Comparison of ENCODE assay signal across 8 mouse cellular contexts in genomic region chr17:56715914-56716654, GRCm38 (mm10). TPM values are rescaled to one million over a fixed set of nuclear protein-coding genes. Genes with fewer than 3 reads are reported as not detected.
DNase-seq lines count a peak whose midpoint lies in the region; ATAC-seq and TF ChIP-seq lines count a peak whose summit lies in the region.

No protein-coding gene starts in this region.

- DNase-seq in layer of hippocampus, adult 2 months (ENCODE audit: low spot score in 2 of 2) = no peak
- DNase-seq in layer of hippocampus, postnatal 25 days (ENCODE audit: extremely low spot score in 1 of 2, low spot score in 1 of 2) = no peak
- DNase-seq in hindbrain, embryonic 14.5 days (ENCODE audit: low spot score) = peak; percentile 32
- no peak for DNase-seq in urinary bladder, postnatal 36 days (ENCODE audit: low spot score in 2 of 2)
- DNase-seq in gastrocnemius, postnatal 36 days = no peak
- DNase-seq in testis, postnatal 14 days (ENCODE audit: low spot score) = no peak

- H3K9me3 ChIP-seq in hindbrain, embryonic 14.5 days (ENCODE audit: control insufficient read depth, low read length) = no peaks in the 10 kb centered on the region
- no peaks in the 10 kb centered on the region for H3K9me3 ChIP-seq in midbrain, embryonic 15.5 days

- TF ChIP-seq POLR2A in cortical plate, adult 2 months (IDR thresholded peaks at IDR 0.05; ENCODE audit: extremely low read depth, insufficient read depth, low read length) = no peak

- 24% methylated on average over 22 of the region's 22 CpGs for WGBS in hindbrain, embryonic 14.5 days
- 26% methylated on average over 22 of the region's 22 CpGs for WGBS in midbrain, embryonic 15.5 days

- TF ChIP-seq CTCF in layer of hippocampus, adult 2 months (conservative IDR thresholded peaks at IDR 0.05) = no peak
- no peak for TF ChIP-seq CTCF in cortical plate, adult 2 months (IDR thresholded peaks at IDR 0.05; ENCODE audit: extremely low read depth, insufficient read depth, low read length)

- peak overlapping the region; percentile 97 for H3K27ac ChIP-seq in layer of hippocampus, adult 2 months
- peak overlapping the region; percentile 73 for H3K27ac ChIP-seq in cortical plate, adult 2 months (ENCODE audit: insufficient read depth, low read length)
- H3K27ac ChIP-seq in hindbrain, embryonic 14.5 days = peak overlapping the region; percentile 74
- H3K27ac ChIP-seq in midbrain, embryonic 15.5 days = peak overlapping the region; percentile 91

- H3K9ac ChIP-seq in hindbrain, embryonic 14.5 days = peak overlapping the region; percentile 67
- peak overlapping the region; percentile 87 for H3K9ac ChIP-seq in midbrain, embryonic 15.5 days

- H3K4me1 ChIP-seq in cortical plate, adult 2 months (ENCODE audit: control insufficient read depth, insufficient read depth, low read length) = peaks cover 6% of the 10 kb centered on the region
- peaks cover 25% of the 10 kb centered on the region for H3K4me1 ChIP-seq in hindbrain, embryonic 14.5 days (replicated peaks; ENCODE audit: control insufficient read depth, insufficient read depth, low read length)
- peaks cover 33% of the 10 kb centered on the region for H3K4me1 ChIP-seq in midbrain, embryonic 15.5 days

- no peak for ATAC-seq in hindbrain, embryonic 14.5 days (ENCODE audit: low FRiP score)
- peak; percentile 2; the same call in 1 of the 2 replicates for ATAC-seq in midbrain, embryonic 15.5 days (replicated peaks)

- intact Hi-C loops in gastrocnemius, postnatal 36 days (cut with DNase I) = no loop called here

- peak overlapping the region; percentile 83 for H3K4me2 ChIP-seq in hindbrain, embryonic 14.5 days (replicated peaks)
- peak overlapping the region; percentile 84 for H3K4me2 ChIP-seq in midbrain, embryonic 15.5 days

- peak overlapping the region; percentile 73 for H3K4me3 ChIP-seq in layer of hippocampus, adult 2 months
- H3K4me3 ChIP-seq in cortical plate, adult 2 months (ENCODE audit: insufficient read depth, low read length) = peak overlapping the region; percentile 84
- H3K4me3 ChIP-seq in hindbrain, embryonic 14.5 days (replicated peaks; ENCODE audit: low read length) = peak overlapping the region; percentile 76
- peak overlapping the region; percentile 79 for H3K4me3 ChIP-seq in midbrain, embryonic 15.5 days

- peaks cover 30% of the 10 kb centered on the region for H3K36me3 ChIP-seq in hindbrain, embryonic 14.5 days (replicated peaks; ENCODE audit: control insufficient read depth, insufficient read depth)
- H3K36me3 ChIP-seq in midbrain, embryonic 15.5 days (replicated peaks) = peaks cover 8% of the 10 kb centered on the region; the same call in 1 of the 2 replicates

- H3K27me3 ChIP-seq in hindbrain, embryonic 14.5 days (ENCODE audit: control insufficient read depth, insufficient read depth, low read length) = no peaks in the 10 kb centered on the region
- no peaks in the 10 kb centered on the region for H3K27me3 ChIP-seq in midbrain, embryonic 15.5 days (replicated peaks)

RNA-seq across cellular contexts. Expression of gene Ndufa11, which starts 1.5 kb away (rescaled TPM):
- 100 to 1,000 TPM; 196 to 229 TPM for total RNA-seq in layer of hippocampus, adult 2 months (2021)
- 100 to 1,000 TPM; 242 to 258 TPM for total RNA-seq in layer of hippocampus, postnatal 25 days (2021)
- 332 and 357 TPM in 2 replicates for polyA plus RNA-seq in cortical plate, adult 2 months (2012; rRNA removed)
- 577 and 678 TPM in 2 replicates for polyA plus RNA-seq in hindbrain, embryonic 14.5 days (2014; fragmentation: Nextera tagmentation; extraction: Ambion mirVana)
- polyA plus RNA-seq in midbrain, embryonic 15.5 days (2015; fragmentation: Nextera tagmentation; extraction: Ambion mirVana) = 516 and 531 TPM in 2 replicates
- total RNA-seq in gastrocnemius, postnatal 36 days (2021) = 100 to 1,000 TPM; 425 to 470 TPM

RNA-seq across cellular contexts. Expression of gene Vmac, which starts 1.7 kb away (rescaled TPM):
- total RNA-seq in layer of hippocampus, adult 2 months (2021) = 10 to 100 TPM; 10.2 to 12.5 TPM
- 10 to 100 TPM; 11.5 to 14.4 TPM for total RNA-seq in layer of hippocampus, postnatal 25 days (2021)
- polyA plus RNA-seq in cortical plate, adult 2 months (2012; rRNA removed) = 16.7 and 18.2 TPM in 2 replicates
- 15.9 and 22.9 TPM in 2 replicates for polyA plus RNA-seq in hindbrain, embryonic 14.5 days (2014; fragmentation: Nextera tagmentation; extraction: Ambion mirVana)
- polyA plus RNA-seq in midbrain, embryonic 15.5 days (2015; fragmentation: Nextera tagmentation; extraction: Ambion mirVana) = 15.5 and 18.2 TPM in 2 replicates
- 1 to 10 TPM; 3.3 to 3.4 TPM for total RNA-seq in gastrocnemius, postnatal 36 days (2021)

RNA-seq across cellular contexts. Expression of gene Nrtn, which starts 41.2 kb away (rescaled TPM):
- 1 to 10 TPM; 2.5 to 3.3 TPM for total RNA-seq in layer of hippocampus, adult 2 months (2021)
- 1 to 10 TPM; 2.7 to 3.6 TPM for total RNA-seq in layer of hippocampus, postnatal 25 days (2021)
- 7.4 and 8.6 TPM in 2 replicates for polyA plus RNA-seq in cortical plate, adult 2 months (2012; rRNA removed)
- 2.8 and 3.8 TPM in 2 replicates for polyA plus RNA-seq in hindbrain, embryonic 14.5 days (2014; fragmentation: Nextera tagmentation; extraction: Ambion mirVana)
- polyA plus RNA-seq in midbrain, embryonic 15.5 days (2015; fragmentation: Nextera tagmentation; extraction: Ambion mirVana) = 4.1 and 4.6 TPM in 2 replicates
- total RNA-seq in gastrocnemius, postnatal 36 days (2021) = 1 to 10 TPM; 4.1 to 5.0 TPM

RNA-seq across cellular contexts. Expression of gene Ranbp3, which starts 43.0 kb away (rescaled TPM):
- 10 to 100 TPM; 87.5 to 89.6 TPM for total RNA-seq in layer of hippocampus, adult 2 months (2021)
- 10 to 100 TPM; 85.2 to 91.0 TPM for total RNA-seq in layer of hippocampus, postnatal 25 days (2021)
- polyA plus RNA-seq in cortical plate, adult 2 months (2012; rRNA removed) = 104 and 107 TPM in 2 replicates
- 91.8 and 101 TPM in 2 replicates for polyA plus RNA-seq in hindbrain, embryonic 14.5 days (2014; fragmentation: Nextera tagmentation; extraction: Ambion mirVana)
- polyA plus RNA-seq in midbrain, embryonic 15.5 days (2015; fragmentation: Nextera tagmentation; extraction: Ambion mirVana) = 109 and 116 TPM in 2 replicates
- total RNA-seq in gastrocnemius, postnatal 36 days (2021) = 10 to 100 TPM; 37.0 to 37.1 TPM

RNA-seq across cellular contexts. Expression of gene Dus3l, which starts 48.5 kb away (rescaled TPM):
- 10 to 100 TPM; 73.9 to 74.4 TPM for total RNA-seq in layer of hippocampus, adult 2 months (2021)
- total RNA-seq in layer of hippocampus, postnatal 25 days (2021) = 10 to 100 TPM; 61.1 to 73.0 TPM
- polyA plus RNA-seq in cortical plate, adult 2 months (2012; rRNA removed) = 137 and 148 TPM in 2 replicates
- 76.9 and 81.9 TPM in 2 replicates for polyA plus RNA-seq in hindbrain, embryonic 14.5 days (2014; fragmentation: Nextera tagmentation; extraction: Ambion mirVana)
- polyA plus RNA-seq in midbrain, embryonic 15.5 days (2015; fragmentation: Nextera tagmentation; extraction: Ambion mirVana) = 100.0 and 104 TPM in 2 replicates
- total RNA-seq in gastrocnemius, postnatal 36 days (2021) = 10 to 100 TPM; 13.4 to 16.1 TPM
